8 mouse cellular contexts compared by ENCODE assay signal in genomic region chr7:28959505-28960045, GRCm38 (mm10). TPM values are rescaled to one million over a fixed set of nuclear protein-coding genes. Genes with fewer than 3 reads are reported as not detected.
DNase-seq lines count a peak whose midpoint lies in the region; ATAC-seq lines count a peak whose summit lies in the region.

No protein-coding gene starts in this region.

- WGBS in neural tube, embryonic 11.5 days, result 55% methylated on average over 6 of the region's 6 CpGs
- 59% methylated on average over 6 of the region's 6 CpGs for WGBS in hindbrain, embryonic 10.5 days
- WGBS in lung, embryonic 15.5 days, result 20% methylated on average over 6 of the region's 6 CpGs

- peak overlapping the region; percentile 24; the same call in 1 of the 2 replicates for H3K9ac ChIP-seq in neural tube, embryonic 11.5 days (ENCODE audit: low read length)
- H3K9ac ChIP-seq in lung, embryonic 15.5 days, result peak overlapping the region; percentile 87

- peak overlapping the region; percentile 89; the same call in 1 of the 2 replicates for H3K4me3 ChIP-seq in neural tube, embryonic 11.5 days (ENCODE audit: low read depth, low read length)
- peak overlapping the region; percentile 94 for H3K4me3 ChIP-seq in hindbrain, embryonic 10.5 days
- H3K4me3 ChIP-seq in lung, embryonic 15.5 days, result peak overlapping the region; percentile 78

- peaks cover 31% of the 10 kb centered on the region for H3K4me1 ChIP-seq in neural tube, embryonic 11.5 days (ENCODE audit: control insufficient read depth, insufficient read depth, low read length)
- peaks cover 74% of the 10 kb centered on the region for H3K4me1 ChIP-seq in hindbrain, embryonic 10.5 days (replicated peaks)
- H3K4me1 ChIP-seq in lung, embryonic 15.5 days, result peaks cover 74% of the 10 kb centered on the region

- peak overlapping the region; percentile 82 for H3K4me2 ChIP-seq in neural tube, embryonic 11.5 days (ENCODE audit: low read depth)
- peak overlapping the region; percentile 87 for H3K4me2 ChIP-seq in lung, embryonic 15.5 days

- H3K36me3 ChIP-seq in neural tube, embryonic 11.5 days (ENCODE audit: control insufficient read depth, insufficient read depth, low read length), result no peaks in the 10 kb centered on the region
- peaks cover 15% of the 10 kb centered on the region for H3K36me3 ChIP-seq in hindbrain, embryonic 10.5 days
- no peaks in the 10 kb centered on the region for H3K36me3 ChIP-seq in lung, embryonic 15.5 days

- no peaks in the 10 kb centered on the region for H3K9me3 ChIP-seq in neural tube, embryonic 11.5 days (ENCODE audit: control insufficient read depth, low read length)
- no peaks in the 10 kb centered on the region for H3K9me3 ChIP-seq in hindbrain, embryonic 10.5 days
- no peaks in the 10 kb centered on the region for H3K9me3 ChIP-seq in lung, embryonic 15.5 days

- ATAC-seq in neural tube, embryonic 11.5 days (ENCODE audit: insufficient read depth, low FRiP score, low TSS enrichment), result no peak
- no peak for ATAC-seq in lung, embryonic 15.5 days (ENCODE audit: borderline replicate concordance, extremely low read depth, low FRiP score, low TSS enrichment)

- DNase-seq in neural tube, embryonic 11.5 days (ENCODE audit: low spot score), result no peak
- DNase-seq in neural tube, embryonic 10.5 days (ENCODE audit: extremely low spot score, low spot score), result no peak
- no peak for DNase-seq in hindbrain, embryonic 10.5 days (ENCODE audit: low spot score)
- DNase-seq in testis, postnatal 10 days (ENCODE audit: low spot score), result peak; percentile 46
- DNase-seq in thymus, postnatal 25 days, result no peak
- no peak for DNase-seq in frontal cortex, postnatal 14 days (ENCODE audit: low spot score in 2 of 2)
- DNase-seq in ovary, adult 18-20 months (ENCODE audit: low spot score), result no peak

- no peak overlapping the region for H3K27ac ChIP-seq in neural tube, embryonic 11.5 days (ENCODE audit: low read depth, low read length)
- H3K27ac ChIP-seq in hindbrain, embryonic 10.5 days, result peak overlapping the region; percentile 95
- peak overlapping the region; percentile 84 for H3K27ac ChIP-seq in lung, embryonic 15.5 days

- H3K27me3 ChIP-seq in neural tube, embryonic 11.5 days (ENCODE audit: control insufficient read depth, insufficient read depth, low read length), result no peaks in the 10 kb centered on the region
- no peaks in the 10 kb centered on the region for H3K27me3 ChIP-seq in hindbrain, embryonic 10.5 days (ENCODE audit: insufficient read depth, poor library complexity, severe bottlenecking)
- no peaks in the 10 kb centered on the region for H3K27me3 ChIP-seq in lung, embryonic 15.5 days

RNA-seq across cellular contexts. Expression of gene Actn4, which starts 2.6 kb away (rescaled TPM):
- polyA plus RNA-seq in neural tube, embryonic 11.5 days (2014; fragmentation: Nextera tagmentation; extraction: Ambion mirVana), result 193 and 201 TPM in 2 replicates
- polyA plus RNA-seq in hindbrain, embryonic 10.5 days (2016; fragmentation: Nextera tagmentation; extraction: Ambion mirVana), result 216 and 245 TPM in 2 replicates
- polyA plus RNA-seq in lung, embryonic 15.5 days (2015; fragmentation: Nextera tagmentation; extraction: Ambion mirVana), result 287 and 302 TPM in 2 replicates

RNA-seq across cellular contexts. Expression of gene Eif3k, which starts 22.1 kb away (rescaled TPM):
- polyA plus RNA-seq in neural tube, embryonic 11.5 days (2014; fragmentation: Nextera tagmentation; extraction: Ambion mirVana), result 383 and 388 TPM in 2 replicates
- polyA plus RNA-seq in hindbrain, embryonic 10.5 days (2016; fragmentation: Nextera tagmentation; extraction: Ambion mirVana), result 426 and 432 TPM in 2 replicates
- polyA plus RNA-seq in lung, embryonic 15.5 days (2015; fragmentation: Nextera tagmentation; extraction: Ambion mirVana), result 360 and 364 TPM in 2 replicates

RNA-seq across cellular contexts. Expression of gene Map4k1, which starts 22.3 kb away (rescaled TPM):
- polyA plus RNA-seq in neural tube, embryonic 11.5 days (2014; fragmentation: Nextera tagmentation; extraction: Ambion mirVana), result 4.6 and 6.2 TPM in 2 replicates
- polyA plus RNA-seq in hindbrain, embryonic 10.5 days (2016; fragmentation: Nextera tagmentation; extraction: Ambion mirVana), result 8.8 and 9.0 TPM in 2 replicates
- polyA plus RNA-seq in lung, embryonic 15.5 days (2015; fragmentation: Nextera tagmentation; extraction: Ambion mirVana), result 7.4 and 9.8 TPM in 2 replicates
